Mouse (Mus musculus) B cell, adult 62 days (primary cell): ENCODE results near the gene Tspan11. TPM values are rescaled to one million over a fixed set of nuclear protein-coding genes. Genes with fewer than 3 reads are reported as not detected.

Experiments used
- total RNA-seq: library from RNA; stranded (reverse); gene quantifications from 4 replicates; pipeline ENCODE4 v1.2.4, GENCODE M21; 2023

Tspan11 gene
- total RNA-seq, result not detected in 4 replicates

GRCm38 (mm10) chr6:127887511-127888421 lies at the start of gene Tspan11:
Gene Tspan11 (plus strand): TSS chr6:127887589.

Other genes starting within 250 kb of the Tspan11 start
- not detected in 4 replicates for gene Prmt8, start 118.1 kb upstream of the Tspan11 start, total RNA-seq